Mouse (Mus musculus) neural tube, embryonic 13.5 days (tissue): ENCODE measurements around the gene Cfap74. TPM values are rescaled to one million over a fixed set of nuclear protein-coding genes. Genes with fewer than 3 reads are reported as not detected.
"Not testable (repeated sequence)": the region's sequence is repeated elsewhere in the genome, so short reads cannot be mapped to it uniquely, and the experiment has no call there.

ENCODE experiments used
- ATAC-seq: fragments of 200-750 bp; cut with Nextera tagmentation; 2 replicates; pipeline ENCODE4 v1.8.0; 2017; ENCODE audit warnings: low read depth, mild to moderate bottlenecking, moderate TSS enrichment, moderate library complexity
- H3K27ac ChIP-seq: fragments of 300-500 bp; sonication (generic); replicated peaks from 2 replicates; pipeline ENCODE4 v1.5.1; 2015; ENCODE audit warnings: moderate library complexity, mild to moderate bottlenecking, inconsistent platforms
- H3K27me3 ChIP-seq: fragments of 300-500 bp; sonication (generic); 2 replicates; pipeline ENCODE4 v1.6.1; 2015; ENCODE audit warnings: mild to moderate bottlenecking, inconsistent platforms
- H3K36me3 ChIP-seq: fragments of 300-500 bp; sonication (generic); 2 replicates; pipeline ENCODE4 v1.6.1; 2015; ENCODE audit warnings: mild to moderate bottlenecking, inconsistent platforms
- H3K4me1 ChIP-seq: fragments of 300-500 bp; sonication (generic); replicated peaks from 2 replicates; pipeline ENCODE4 v1.6.1; 2015; ENCODE audit warnings: inconsistent platforms
- H3K4me2 ChIP-seq: fragments of 300-500 bp; sonication (generic); 2 replicates; pipeline ENCODE4 v1.6.1; 2015; ENCODE audit warnings: inconsistent platforms, mild to moderate bottlenecking, moderate library complexity
- H3K4me3 ChIP-seq: fragments of 300-500 bp; sonication (generic); 2 replicates; pipeline ENCODE4 v1.5.1; 2015; ENCODE audit warnings: mild to moderate bottlenecking, inconsistent platforms
- H3K9ac ChIP-seq: fragments of 300-500 bp; sonication (generic); 2 replicates; pipeline ENCODE4 v1.6.1; 2015; ENCODE audit warnings: moderate library complexity, mild to moderate bottlenecking, inconsistent platforms
- H3K9me3 ChIP-seq: fragments of 300-500 bp; sonication (generic); 2 replicates; pipeline ENCODE4 v1.6.1; 2016; ENCODE audit warnings: inconsistent platforms
- WGBS: fragments of 180-500 bp; shearing (Covaris S2); methylation state at CpG from one replicate; pipeline ENCODE4 v1.1.7; 2015; 5-methylcytosine and 5-hydroxymethylcytosine counted together
- polyA plus RNA-seq: library from polyadenylated mRNA; unstranded; fragments of >200 nt; fragmentation: Nextera tagmentation; extraction: Ambion mirVana; gene quantifications from 2 replicates; pipeline ENCODE4 v1.2.1, GENCODE M21; 2015

Cfap74 gene
- polyA plus RNA-seq, 1 experiment from 2014 or later, result 2.8 TPM

DNA sequence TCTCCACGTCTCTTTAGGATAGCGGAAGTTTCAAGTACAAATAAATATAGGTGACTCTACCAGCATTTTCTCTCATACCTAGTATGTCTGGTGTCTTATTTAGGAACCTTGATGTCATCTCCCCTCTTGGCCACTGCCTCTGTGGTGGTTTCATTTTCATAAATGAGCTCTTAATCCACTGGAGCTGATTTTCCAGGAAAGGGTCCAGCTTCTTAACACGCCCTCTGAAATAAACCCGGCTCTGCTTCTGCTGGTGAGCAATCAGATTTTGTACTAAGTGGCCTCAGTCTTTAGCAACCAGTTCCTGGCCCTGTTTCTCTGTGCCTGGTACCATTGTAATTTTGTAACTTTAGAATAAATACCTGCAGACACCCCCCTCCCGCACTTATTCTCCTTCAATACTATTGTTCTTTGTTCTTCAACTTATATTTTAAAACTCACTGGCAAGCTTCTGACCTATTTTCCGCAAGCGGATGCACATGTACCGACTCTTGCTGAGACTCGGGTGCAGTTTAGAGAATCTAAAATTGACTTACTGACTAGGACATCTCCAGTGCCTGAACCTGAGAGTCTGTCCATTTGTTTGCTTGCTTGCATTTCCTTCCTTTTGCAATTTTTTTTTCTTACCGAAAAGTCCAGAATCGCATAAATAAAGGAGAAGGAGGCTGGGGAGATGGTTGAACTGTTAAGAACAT is 4.8 kb downstream of the Cfap74 start:
- no peak for ATAC-seq

GRCm38 (mm10) chr4:155414656-155415235 is 5.8 kb downstream of the Cfap74 start:
- 0 out of 2 replicates have a peak, but pooled peaks cover 5% of the 10 kb centered on the region for H3K4me1 ChIP-seq
- no peak overlapping the region for H3K4me3 ChIP-seq
- H3K36me3 ChIP-seq, result no peaks in the 10 kb centered on the region
- no peak overlapping the region for H3K4me2 ChIP-seq
- WGBS, result 85% methylated on average over 9 of the region's 9 CpGs
- no peak for ATAC-seq
- H3K9ac ChIP-seq, result no peak overlapping the region
- no peak overlapping the region for H3K27ac ChIP-seq
- no peaks in the 10 kb centered on the region for H3K27me3 ChIP-seq
- H3K9me3 ChIP-seq, result no peaks in the 10 kb centered on the region

More for the DNA sequence above, 4.8 kb downstream of the Cfap74 start:
- WGBS, result 97% methylated on average over 11 of the region's 11 CpGs
- H3K4me1 ChIP-seq, result peaks cover 8% of the 10 kb centered on the region
- H3K9me3 ChIP-seq, result no peaks in the 10 kb centered on the region
- no peaks in the 10 kb centered on the region for H3K36me3 ChIP-seq
- H3K9ac ChIP-seq, result no peak overlapping the region
- no peak overlapping the region for H3K4me2 ChIP-seq
- H3K27me3 ChIP-seq, result no peaks in the 10 kb centered on the region
- no peak overlapping the region for H3K27ac ChIP-seq
- H3K4me3 ChIP-seq, result no peak overlapping the region

GRCm38 (mm10) chr4:155420137-155420536 is 11.1 kb downstream of the Cfap74 start:
- Histone ChIP-seq H3K4me3 (no peak overlapping the region), H3K9ac (no peak overlapping the region), H3K27ac (no peak overlapping the region), H3K4me2 (no peak overlapping the region), H3K9me3 (no peaks in the 10 kb centered on the region), H3K27me3 (no peaks in the 10 kb centered on the region), H3K36me3 (no peaks in the 10 kb centered on the region), H3K4me1 (no peaks in the 10 kb centered on the region)
- no peak for ATAC-seq
- WGBS, result 84% methylated on average over 3 of the region's 3 CpGs

- not testable (repeated sequence) for H3K4me1 ChIP-seq
These were observed 12.7 kb downstream of the Cfap74 start for GRCm38 (mm10) chr4:155421412-155422370.

GRCm38 (mm10) chr4:155423988-155424387 is 15.0 kb downstream of the Cfap74 start:
- H3K27ac ChIP-seq, result no peak overlapping the region
- no peaks in the 10 kb centered on the region for H3K9me3 ChIP-seq
- no peak overlapping the region for H3K9ac ChIP-seq
- H3K27me3 ChIP-seq, result no peaks in the 10 kb centered on the region
- H3K4me1 ChIP-seq, result no peaks in the 10 kb centered on the region
- no peak for ATAC-seq
- no peaks in the 10 kb centered on the region for H3K36me3 ChIP-seq
- 82% methylated on average over 5 of the region's 5 CpGs for WGBS
- H3K4me3 ChIP-seq, result no peak overlapping the region
- H3K4me2 ChIP-seq, result no peak overlapping the region

More at GRCm38 (mm10) chr4:155421412-155422370, 12.7 kb downstream of the Cfap74 start:
- not testable (repeated sequence) for H3K27ac ChIP-seq, H3K4me2 ChIP-seq, H3K36me3 ChIP-seq, H3K9me3 ChIP-seq, ATAC-seq, H3K27me3 ChIP-seq, H3K4me3 ChIP-seq, H3K9ac ChIP-seq
- WGBS, result 89% methylated on average over 22 of the region's 30 CpGs

DNA sequence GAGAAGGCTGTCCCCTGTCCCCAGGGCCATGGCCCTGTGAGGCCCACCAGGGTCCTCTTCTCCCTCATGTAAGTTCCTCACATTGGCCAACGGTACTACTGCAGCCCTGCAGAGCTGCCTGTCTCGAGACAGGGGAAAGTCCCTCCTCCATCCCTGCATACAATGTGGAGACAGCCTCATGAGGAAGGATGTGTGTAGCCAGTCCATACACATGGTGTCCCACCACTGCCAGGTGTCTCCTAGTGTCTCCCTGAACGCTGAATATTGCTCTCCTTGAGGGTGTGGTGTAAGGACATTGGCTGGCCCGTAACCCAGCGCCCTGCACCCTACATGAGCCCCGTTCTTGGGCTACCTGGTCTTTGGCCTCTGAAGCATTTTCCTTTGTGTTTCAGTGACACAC is 17.3 kb downstream of the Cfap74 start:
- H3K36me3 ChIP-seq, result no peaks in the 10 kb centered on the region
- no peak for ATAC-seq
- no peak overlapping the region for H3K4me2 ChIP-seq
- no peak overlapping the region for H3K4me3 ChIP-seq
- no peaks in the 10 kb centered on the region for H3K27me3 ChIP-seq
- no peak overlapping the region for H3K9ac ChIP-seq
- no peaks in the 10 kb centered on the region for H3K9me3 ChIP-seq
- H3K4me1 ChIP-seq, result no peaks in the 10 kb centered on the region
- WGBS, result 76% methylated on average over 6 of the region's 6 CpGs
- no peak overlapping the region for H3K27ac ChIP-seq

GRCm38 (mm10) chr4:155428442-155428841 is 19.5 kb downstream of the Cfap74 start:
- Histone ChIP-seq H3K27me3 (no peaks in the 10 kb centered on the region), H3K4me1 (no peaks in the 10 kb centered on the region), H3K27ac (no peak overlapping the region), H3K4me3 (no peak overlapping the region), H3K9me3 (no peaks in the 10 kb centered on the region), H3K36me3 (no peaks in the 10 kb centered on the region), H3K9ac (no peak overlapping the region), H3K4me2 (no peak overlapping the region)
- ATAC-seq, result no peak

GRCm38 (mm10) chr4:155429202-155429601 is 20.2 kb downstream of the Cfap74 start:
- H3K4me3 ChIP-seq, result no peak overlapping the region
- no peaks in the 10 kb centered on the region for H3K9me3 ChIP-seq
- no peak for ATAC-seq
- no peak overlapping the region for H3K9ac ChIP-seq
- H3K36me3 ChIP-seq, result no peaks in the 10 kb centered on the region
- H3K4me1 ChIP-seq, result no peaks in the 10 kb centered on the region
- WGBS, result 88% methylated on average over 3 of the region's 3 CpGs
- H3K4me2 ChIP-seq, result no peak overlapping the region
- no peak overlapping the region for H3K27ac ChIP-seq
- H3K27me3 ChIP-seq, result no peaks in the 10 kb centered on the region

DNA sequence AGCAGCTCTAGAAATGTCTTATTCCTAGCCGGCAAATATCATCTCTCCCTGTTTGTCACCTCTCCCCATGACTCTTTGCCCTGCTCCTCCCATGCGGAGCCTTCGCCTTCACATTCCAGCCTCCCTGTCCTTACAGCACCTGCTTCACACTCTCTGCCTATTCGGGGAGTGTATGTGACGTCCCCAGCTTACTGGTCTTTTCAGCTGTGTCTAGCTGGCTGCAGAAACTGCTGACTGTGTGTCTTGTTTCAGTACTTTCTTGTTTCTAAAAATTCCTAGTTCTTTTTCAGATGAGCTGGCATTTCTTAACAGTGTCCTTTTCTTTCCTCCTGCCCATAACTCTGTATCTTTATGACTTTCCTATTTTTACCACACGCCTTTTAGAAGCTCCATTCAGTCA is 23.4 kb downstream of the Cfap74 start:
- no peaks in the 10 kb centered on the region for H3K4me1 ChIP-seq
- H3K36me3 ChIP-seq, result no peaks in the 10 kb centered on the region
- WGBS, result 89% methylated on average over 6 of the region's 6 CpGs
- no peak for ATAC-seq
- H3K9ac ChIP-seq, result no peak overlapping the region
- no peaks in the 10 kb centered on the region for H3K9me3 ChIP-seq
- no peak overlapping the region for H3K4me3 ChIP-seq
- no peak overlapping the region for H3K4me2 ChIP-seq
- no peaks in the 10 kb centered on the region for H3K27me3 ChIP-seq
- H3K27ac ChIP-seq, result no peak overlapping the region

DNA sequence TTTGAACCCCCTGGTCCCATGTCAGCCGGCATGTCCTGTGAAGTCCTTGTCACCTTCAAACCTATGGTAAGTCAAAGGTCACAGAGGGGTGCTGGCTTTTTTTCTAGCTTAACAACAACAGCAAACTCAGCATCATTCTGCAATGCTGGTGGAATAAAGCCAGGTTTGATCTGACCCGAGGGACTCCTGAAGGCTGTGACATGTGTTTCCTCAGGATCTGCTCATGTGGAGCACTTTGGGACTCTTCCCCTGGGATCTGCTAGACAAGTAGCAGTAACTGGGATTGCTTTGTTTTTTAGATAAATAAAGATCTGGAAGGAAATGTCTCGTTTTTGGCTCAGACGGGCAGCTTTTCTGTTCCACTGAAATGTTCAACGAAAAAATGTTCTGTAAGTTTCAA is 25.0 kb downstream of the Cfap74 start:
- Histone ChIP-seq H3K4me2 (no peak overlapping the region), H3K9ac (no peak overlapping the region), H3K4me1 (no peaks in the 10 kb centered on the region), H3K27ac (no peak overlapping the region), H3K9me3 (no peaks in the 10 kb centered on the region), H3K4me3 (no peak overlapping the region), H3K27me3 (no peaks in the 10 kb centered on the region), H3K36me3 (no peaks in the 10 kb centered on the region)
- ATAC-seq, result no peak
- 78% methylated on average over 5 of the region's 5 CpGs for WGBS

GRCm38 (mm10) chr4:155442808-155443207 is 33.8 kb downstream of the Cfap74 start:
- no peaks in the 10 kb centered on the region for H3K36me3 ChIP-seq
- no peak for ATAC-seq
- H3K9me3 ChIP-seq, result no peaks in the 10 kb centered on the region
- H3K4me3 ChIP-seq, result no peak overlapping the region
- 73% methylated on average over 3 of the region's 3 CpGs for WGBS
- no peaks in the 10 kb centered on the region for H3K27me3 ChIP-seq
- H3K9ac ChIP-seq, result no peak overlapping the region
- H3K27ac ChIP-seq, result no peak overlapping the region
- no peaks in the 10 kb centered on the region for H3K4me1 ChIP-seq
- H3K4me2 ChIP-seq, result no peak overlapping the region

DNA sequence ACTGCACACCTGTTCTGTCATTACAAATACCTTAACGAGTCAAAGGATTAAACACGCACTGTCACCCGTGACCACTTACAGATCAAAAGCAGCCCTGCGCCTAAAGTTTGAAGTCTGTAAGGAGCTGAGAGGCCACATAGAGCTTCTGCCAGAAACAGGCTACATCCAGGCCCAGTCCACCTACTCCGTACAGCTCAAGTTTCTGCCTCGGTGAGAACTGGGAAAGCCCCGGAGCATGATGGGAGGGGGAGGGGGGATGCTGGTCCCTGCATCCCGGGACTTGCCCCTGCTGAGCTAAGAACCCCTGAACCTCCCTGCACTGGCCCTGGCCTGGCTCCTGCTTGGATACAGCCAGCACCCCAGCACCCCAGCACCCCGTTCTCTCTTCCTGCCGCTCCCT is 42.6 kb downstream of the Cfap74 start:
- no peaks in the 10 kb centered on the region for H3K27me3 ChIP-seq
- H3K9me3 ChIP-seq, result no peaks in the 10 kb centered on the region
- H3K27ac ChIP-seq, result no peak overlapping the region
- H3K4me1 ChIP-seq, result no peaks in the 10 kb centered on the region
- 44% methylated on average over 10 of the region's 10 CpGs for WGBS
- 0 out of 2 replicates have a peak overlapping the region, but pooled peaks have one; percentile 22 for H3K9ac ChIP-seq
- no peaks in the 10 kb centered on the region for H3K36me3 ChIP-seq
- no peak for ATAC-seq
- H3K4me2 ChIP-seq, result no peak overlapping the region
- H3K4me3 ChIP-seq, result no peak overlapping the region
